Mouse (Mus musculus): Measurements from ENCODE around the gene Coch. TPM values are rescaled to one million over a fixed set of nuclear protein-coding genes. Genes with fewer than 3 reads are reported as not detected.

Gene Coch
- polyA plus RNA-seq, 1 experiment: not detected

DNA sequence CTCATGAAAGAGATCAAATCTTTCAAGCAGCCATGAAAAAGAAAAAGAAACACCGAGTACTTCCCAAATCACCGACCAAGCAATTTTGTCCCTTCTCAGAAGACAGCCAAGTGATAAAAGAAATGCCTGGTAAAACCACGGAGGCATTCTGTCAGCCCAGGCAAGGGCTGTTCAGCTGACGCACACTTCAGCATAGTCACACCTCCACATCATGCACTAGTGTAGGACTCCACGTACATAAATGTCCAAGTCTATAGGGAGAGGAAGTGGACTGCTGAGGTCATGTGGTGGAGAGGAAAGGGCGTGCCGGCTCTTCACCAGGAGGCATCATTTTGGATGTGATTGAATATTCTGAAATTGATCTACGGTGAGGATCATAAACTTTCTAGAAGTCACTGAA lies 1.2 kb upstream of the Coch start:
- peaks cover 22% of the 10 kb centered on the region for H3K4me1 ChIP-seq
- H3K27me3 ChIP-seq (replicated peaks): peaks cover 64% of the 10 kb centered on the region
- H3K9me3 ChIP-seq: peaks cover 4% of the 10 kb centered on the region; the same call in 1 of the 2 replicates
- no peaks in the 10 kb centered on the region for H3K36me3 ChIP-seq (replicated peaks; ENCODE audit: low read length)
- no peak for TF ChIP-seq FLI1 (IDR thresholded peaks at IDR 0.05; ENCODE audit: low read length)
- no peak for TF ChIP-seq GATA1 (IDR thresholded peaks at IDR 0.05; ENCODE audit: borderline replicate concordance, low read length)
- H3K4me3 ChIP-seq (replicated peaks): no peak overlapping the region

DNA sequence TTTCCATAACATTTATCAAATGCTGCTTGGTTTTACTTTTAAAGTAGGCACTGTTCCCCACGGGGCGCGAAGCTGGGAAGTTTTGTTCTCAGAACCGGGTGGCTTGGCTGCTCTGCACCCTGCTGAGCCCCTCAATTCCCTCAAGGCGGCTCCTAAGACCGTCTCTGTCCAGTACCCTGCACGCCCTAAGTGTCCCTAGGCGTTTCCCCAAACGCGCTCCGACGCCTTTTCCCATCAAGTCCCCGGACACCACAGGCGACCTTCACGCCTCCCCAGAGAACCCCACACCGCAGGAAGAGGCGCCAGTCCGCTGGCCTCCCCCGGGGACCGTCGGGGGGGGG lies 283 bp upstream of the Coch start:
- Histone ChIP-seq H3K9me3 (peaks cover 4% of the 10 kb centered on the region; the same call in 1 of the 2 replicates), H3K4me3 (replicated peaks) (peak overlapping the region; percentile 94), H3K27me3 (replicated peaks) (peaks cover 70% of the 10 kb centered on the region), H3K36me3 (replicated peaks; ENCODE audit: low read length) (no peaks in the 10 kb centered on the region), H3K4me1 (peaks cover 22% of the 10 kb centered on the region)
- TF ChIP-seq FLI1 (IDR thresholded peaks at IDR 0.05; ENCODE audit: low read length): no peak

DNA sequence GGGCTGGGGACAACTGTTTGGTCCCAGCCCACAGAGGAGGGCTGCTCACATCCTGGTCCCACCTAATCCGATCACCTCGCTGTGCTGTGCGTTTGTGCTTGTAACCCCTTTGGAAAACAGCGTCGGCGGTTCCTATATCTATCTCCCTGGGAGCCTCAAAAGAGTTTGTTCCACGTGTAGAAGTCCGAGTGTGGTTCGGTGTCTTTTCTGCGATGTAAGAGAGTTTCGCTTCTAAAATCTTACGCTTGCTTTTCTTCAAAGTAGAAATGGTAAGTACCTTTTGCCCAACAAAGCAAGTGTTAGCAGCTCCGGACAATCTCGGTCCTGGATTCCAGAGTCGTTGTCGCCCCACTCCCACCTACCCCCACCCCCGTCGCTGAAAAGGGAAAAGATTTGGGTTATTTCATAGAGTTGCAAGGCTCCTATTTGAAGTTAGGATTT lies 909 bp downstream of the Coch start:
- TF ChIP-seq FLI1 (IDR thresholded peaks at IDR 0.05; ENCODE audit: low read length) (no peak), GATA1 (IDR thresholded peaks at IDR 0.05; ENCODE audit: borderline replicate concordance, low read length) (no peak)
- no peaks in the 10 kb centered on the region for H3K36me3 ChIP-seq (replicated peaks; ENCODE audit: low read length)
- H3K9me3 ChIP-seq: peaks cover 4% of the 10 kb centered on the region; the same call in 1 of the 2 replicates
- peak overlapping the region; percentile 94 for H3K4me3 ChIP-seq (replicated peaks)
- peaks cover 70% of the 10 kb centered on the region for H3K27me3 ChIP-seq (replicated peaks)
- H3K4me1 ChIP-seq: peaks cover 22% of the 10 kb centered on the region

DNA sequence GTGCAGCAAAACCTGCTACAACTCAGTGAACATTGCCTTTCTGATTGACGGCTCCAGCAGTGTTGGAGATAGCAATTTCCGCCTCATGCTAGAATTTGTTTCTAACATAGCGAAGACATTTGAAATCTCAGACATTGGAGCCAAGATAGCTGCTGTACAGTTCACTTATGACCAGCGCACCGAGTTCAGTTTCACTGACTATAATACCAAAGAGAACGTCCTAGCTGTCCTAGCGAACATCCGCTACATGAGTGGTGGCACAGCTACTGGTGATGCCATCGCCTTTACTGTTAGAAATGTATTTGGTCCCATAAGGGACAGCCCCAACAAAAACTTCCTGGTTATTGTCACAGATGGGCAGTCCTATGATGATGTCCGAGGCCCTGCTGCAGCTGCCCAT lies 10.2 kb downstream of the Coch start:
- H3K36me3 ChIP-seq (replicated peaks; ENCODE audit: low read length): peaks cover 25% of the 10 kb centered on the region
- peaks cover 9% of the 10 kb centered on the region; the same call in 1 of the 2 replicates for H3K4me1 ChIP-seq
- H3K4me3 ChIP-seq (replicated peaks): no peak overlapping the region
- no peaks in the 10 kb centered on the region for H3K27me3 ChIP-seq (replicated peaks)
- no peaks in the 10 kb centered on the region for H3K9me3 ChIP-seq
- no peak for TF ChIP-seq FLI1 (IDR thresholded peaks at IDR 0.05; ENCODE audit: low read length)
- no peak for TF ChIP-seq GATA1 (IDR thresholded peaks at IDR 0.05; ENCODE audit: borderline replicate concordance, low read length)

- no peaks in the 10 kb centered on the region for H3K27me3 ChIP-seq (replicated peaks)
- peaks cover 51% of the 10 kb centered on the region for H3K36me3 ChIP-seq (replicated peaks; ENCODE audit: low read length)
- H3K4me1 ChIP-seq: peaks cover 9% of the 10 kb centered on the region; the same call in 1 of the 2 replicates
- no peak for TF ChIP-seq GATA1 (IDR thresholded peaks at IDR 0.05; ENCODE audit: borderline replicate concordance, low read length)
- TF ChIP-seq FLI1 (IDR thresholded peaks at IDR 0.05; ENCODE audit: low read length): no peak
- H3K4me3 ChIP-seq (replicated peaks): no peak overlapping the region
- H3K9me3 ChIP-seq: no peaks in the 10 kb centered on the region
These were observed 13.0 kb downstream of the Coch start for GRCm38 (mm10) chr12:51606138-51606537.

DNA sequence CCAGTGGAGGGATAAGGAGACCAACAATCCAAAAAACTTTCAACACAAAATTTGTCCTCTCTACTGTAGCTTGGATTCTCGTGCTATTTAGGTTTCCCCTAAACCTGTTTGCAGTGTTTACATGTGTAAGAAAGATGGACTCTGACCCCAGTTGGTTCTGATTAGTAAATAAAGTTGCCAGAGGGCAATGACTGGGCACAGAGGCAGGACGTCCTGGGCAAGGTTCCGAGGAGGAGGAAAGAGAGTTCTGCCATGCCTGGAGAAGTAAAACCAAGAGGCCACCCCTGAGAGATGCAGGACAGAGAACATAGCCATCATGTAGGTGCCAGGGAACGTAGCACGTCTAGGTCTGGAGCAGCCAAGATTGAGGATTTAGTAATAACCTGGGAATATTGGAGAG lies 19.2 kb downstream of the Coch start:
- Histone ChIP-seq H3K27me3 (replicated peaks) (no peaks in the 10 kb centered on the region), H3K9me3 (no peaks in the 10 kb centered on the region), H3K36me3 (replicated peaks; ENCODE audit: low read length) (peaks cover 89% of the 10 kb centered on the region), H3K4me1 (no peaks in the 10 kb centered on the region; the same call in 1 of the 2 replicates), H3K4me3 (replicated peaks) (no peak overlapping the region)
- TF ChIP-seq FLI1 (IDR thresholded peaks at IDR 0.05; ENCODE audit: low read length) (no peak), GATA1 (IDR thresholded peaks at IDR 0.05; ENCODE audit: borderline replicate concordance, low read length) (no peak)

- H3K36me3 ChIP-seq (replicated peaks; ENCODE audit: low read length): peaks cover 80% of the 10 kb centered on the region
- H3K4me3 ChIP-seq (replicated peaks): no peak overlapping the region
- H3K4me1 ChIP-seq: no peaks in the 10 kb centered on the region
- H3K27me3 ChIP-seq (replicated peaks): no peaks in the 10 kb centered on the region
- H3K9me3 ChIP-seq: no peaks in the 10 kb centered on the region
- no peak for TF ChIP-seq GATA1 (IDR thresholded peaks at IDR 0.05; ENCODE audit: borderline replicate concordance, low read length)
- TF ChIP-seq FLI1 (IDR thresholded peaks at IDR 0.05; ENCODE audit: low read length): no peak
These were observed 27.4 kb downstream of the Coch start for GRCm38 (mm10) chr12:51620572-51620971.

GRCm38 (mm10) chr12:51621161-51621560 lies 28.0 kb downstream of the Coch start:
- Histone ChIP-seq H3K4me3 (replicated peaks) (no peak overlapping the region), H3K36me3 (replicated peaks; ENCODE audit: low read length) (peaks cover 83% of the 10 kb centered on the region), H3K4me1 (no peaks in the 10 kb centered on the region), H3K9me3 (no peaks in the 10 kb centered on the region), H3K27me3 (replicated peaks) (no peaks in the 10 kb centered on the region)
- TF ChIP-seq FLI1 (IDR thresholded peaks at IDR 0.05; ENCODE audit: low read length) (no peak), GATA1 (IDR thresholded peaks at IDR 0.05; ENCODE audit: borderline replicate concordance, low read length) (no peak)

DNA sequence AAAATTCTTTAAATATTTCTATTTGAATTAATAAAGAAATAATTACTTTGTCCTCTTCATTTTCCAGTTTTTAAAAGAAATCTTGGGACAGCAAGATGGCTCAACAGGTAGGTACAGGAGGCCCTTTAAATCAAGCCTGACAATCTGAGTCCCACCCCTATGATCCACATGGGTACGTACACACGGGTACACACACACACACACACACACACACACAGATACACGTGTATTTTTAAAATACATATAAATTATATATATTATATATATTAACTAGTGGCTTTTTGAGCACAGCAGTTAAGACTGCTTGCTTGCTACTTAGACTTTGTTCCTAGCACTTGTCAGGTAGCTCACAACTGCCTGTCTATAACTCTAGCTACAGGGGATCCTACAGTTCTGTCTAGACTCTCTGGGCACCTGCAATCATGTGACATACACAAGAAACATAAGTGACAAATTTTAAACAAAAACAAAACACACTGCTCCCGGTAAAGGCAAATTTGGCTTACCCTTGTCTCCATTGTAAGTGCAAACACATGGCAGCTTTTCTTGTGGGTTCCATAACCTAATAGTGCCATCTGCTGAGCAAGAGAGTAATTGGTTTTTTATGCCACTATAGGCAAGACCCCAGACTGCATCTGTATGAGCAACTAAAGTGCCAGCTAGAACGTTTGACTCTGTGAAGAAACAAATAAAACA lies 29.7 kb downstream of the Coch start:
- Histone ChIP-seq H3K36me3 (replicated peaks; ENCODE audit: low read length) (peaks cover 83% of the 10 kb centered on the region), H3K27me3 (replicated peaks) (no peaks in the 10 kb centered on the region), H3K4me3 (replicated peaks) (no peak overlapping the region), H3K4me1 (no peaks in the 10 kb centered on the region), H3K9me3 (no peaks in the 10 kb centered on the region)
- no peak for TF ChIP-seq FLI1 (IDR thresholded peaks at IDR 0.05; ENCODE audit: low read length)
- no peak for TF ChIP-seq GATA1 (IDR thresholded peaks at IDR 0.05; ENCODE audit: borderline replicate concordance, low read length)

- Histone ChIP-seq H3K4me1 (no peaks in the 10 kb centered on the region), H3K36me3 (replicated peaks; ENCODE audit: low read length) (peaks cover 79% of the 10 kb centered on the region), H3K27me3 (replicated peaks) (no peaks in the 10 kb centered on the region), H3K4me3 (replicated peaks) (no peak overlapping the region), H3K9me3 (no peaks in the 10 kb centered on the region)
- no peak for TF ChIP-seq FLI1 (IDR thresholded peaks at IDR 0.05; ENCODE audit: low read length)
- no peak for TF ChIP-seq GATA1 (IDR thresholded peaks at IDR 0.05; ENCODE audit: borderline replicate concordance, low read length)
These were observed 30.2 kb downstream of the Coch start for GRCm38 (mm10) chr12:51623366-51623694.
